Mouse (Mus musculus): ENCODE measurements around the gene Clec11a.

The Clec11a gene

DNA sequence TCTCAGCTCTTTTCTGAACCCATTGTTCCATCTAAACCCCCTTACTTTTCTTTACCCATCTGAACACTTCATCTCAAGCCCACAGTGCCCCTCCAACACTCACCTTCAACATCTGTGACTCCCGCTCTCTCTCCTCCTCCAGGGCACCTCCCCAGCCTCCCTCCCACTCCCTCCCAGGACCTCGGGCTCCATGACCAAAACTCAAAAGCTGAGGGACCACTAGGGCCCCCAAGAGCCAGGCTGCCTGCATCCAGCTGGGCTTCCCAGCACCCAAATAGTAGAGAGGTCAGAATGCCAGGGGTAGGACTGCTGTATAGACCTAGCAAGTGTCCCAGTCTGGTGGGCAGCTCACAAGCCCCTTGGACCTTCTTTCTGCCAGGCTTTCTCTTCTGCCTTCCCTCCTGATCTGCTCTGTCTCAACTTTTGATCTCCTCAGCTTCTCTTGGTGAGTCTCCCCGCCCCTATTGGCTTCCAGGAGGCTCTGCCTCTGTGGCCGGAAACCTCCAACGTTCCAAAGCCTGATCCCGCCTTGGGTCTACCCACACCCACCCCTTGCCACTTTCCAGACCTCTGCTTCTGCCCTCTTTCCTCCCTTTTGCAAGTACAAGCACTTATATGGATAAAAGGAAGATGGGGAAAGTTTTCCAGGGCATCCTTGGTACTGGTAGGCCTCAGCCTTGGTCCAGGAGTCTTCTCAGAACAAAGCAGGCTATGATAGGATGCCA is at the start of gene Clec11a:
Clec11a (minus strand) TSS at position 387 of the 725 bp plus-strand sequence.
- DNase-seq (ENCODE audit: low spot score), result no peak

DNA sequence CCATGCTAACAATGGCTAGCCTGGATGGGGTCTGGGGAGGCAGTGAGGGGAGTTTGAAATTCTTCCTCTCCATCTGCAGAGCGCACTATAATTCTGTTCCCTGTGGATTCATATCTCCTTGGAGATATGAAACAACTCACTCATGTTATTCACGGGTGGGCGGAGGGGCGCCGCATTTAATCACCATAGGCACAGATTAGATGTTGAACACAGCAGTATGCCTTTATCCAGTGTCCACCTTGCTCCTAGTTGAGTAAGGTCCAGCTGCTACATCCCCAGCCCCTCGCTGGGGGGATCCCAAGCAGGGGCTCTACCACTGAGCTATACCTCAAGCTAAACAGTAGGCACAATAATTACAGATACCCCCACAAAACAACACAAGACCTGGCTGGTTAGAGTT is 48.7 kb upstream of the Clec11a start:
- DNase-seq (ENCODE audit: low spot score), result no peak

DNA sequence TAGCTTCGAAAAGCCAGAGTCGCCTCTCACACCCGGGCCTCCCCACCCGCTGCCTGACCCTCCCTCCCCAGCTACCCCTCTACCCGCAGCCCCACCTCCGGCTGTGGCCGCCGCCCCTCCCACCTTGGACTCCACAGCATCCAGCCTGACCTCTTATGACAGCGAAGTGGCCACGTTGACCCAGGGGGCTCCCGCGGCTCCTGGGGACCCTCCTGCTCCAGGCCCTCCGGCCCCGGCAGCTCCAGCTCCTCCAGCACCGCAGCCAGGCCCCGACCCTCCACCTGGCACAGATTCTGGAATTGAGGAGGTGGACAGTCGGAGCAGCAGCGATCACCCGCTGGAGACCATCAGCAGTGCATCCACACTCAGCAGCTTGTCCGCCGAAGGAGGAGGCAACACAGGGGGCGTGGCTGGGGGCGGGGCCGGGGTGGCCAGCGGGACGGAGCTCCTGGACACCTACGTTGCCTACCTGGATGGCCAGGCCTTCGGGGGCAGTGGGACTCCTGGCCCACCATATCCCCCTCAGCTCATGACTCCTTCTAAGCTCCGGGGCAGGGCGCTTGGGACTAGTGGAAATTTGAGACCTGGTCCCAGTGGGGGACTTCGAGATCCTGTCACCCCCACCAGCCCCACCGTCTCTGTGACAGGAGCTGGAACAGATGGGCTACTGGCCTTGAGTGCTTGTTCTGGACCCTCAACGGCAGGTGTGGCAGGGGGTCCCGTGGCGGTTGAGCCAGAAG is 47.1 kb upstream of the Clec11a start:
- DNase-seq (ENCODE audit: low spot score), result no peak

DNA sequence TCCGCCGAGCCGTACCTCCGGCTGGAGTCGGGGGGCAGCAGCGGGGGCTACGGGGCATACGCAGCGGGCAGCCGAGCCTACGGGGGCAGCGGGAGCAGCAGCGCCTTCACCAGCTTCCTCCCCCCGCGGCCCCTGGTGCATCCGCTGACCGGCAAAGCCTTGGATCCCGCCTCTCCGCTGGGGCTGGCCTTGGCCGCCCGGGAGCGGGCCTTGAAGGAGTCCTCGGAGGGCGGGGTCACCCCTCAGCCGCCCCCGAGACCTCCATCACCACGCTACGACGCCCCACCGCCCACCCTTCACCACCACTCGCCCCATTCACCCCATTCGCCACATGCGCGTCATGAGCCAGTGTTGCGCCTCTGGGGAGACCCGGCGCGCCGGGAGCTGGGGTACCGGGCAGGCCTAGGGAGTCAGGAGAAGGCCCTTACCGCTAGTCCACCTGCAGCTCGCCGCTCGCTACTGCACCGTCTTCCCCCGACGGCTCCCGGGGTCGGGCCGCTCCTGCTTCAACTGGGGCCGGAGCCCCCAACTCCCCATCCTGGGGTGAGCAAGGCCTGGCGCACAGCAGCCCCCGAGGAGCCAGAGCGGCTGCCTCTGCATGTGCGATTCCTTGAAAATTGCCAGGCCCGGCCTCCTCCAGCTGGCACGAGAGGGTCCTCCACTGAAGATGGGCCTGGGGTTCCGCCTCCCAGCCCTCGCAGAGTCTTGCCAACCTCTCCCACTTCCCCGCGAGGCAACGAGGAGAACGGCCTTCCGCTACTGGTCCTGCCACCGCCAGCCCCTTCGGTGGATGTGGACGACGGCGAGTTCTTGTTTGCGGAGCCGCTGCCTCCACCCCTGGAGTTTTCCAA is 46.3 kb upstream of the Clec11a start:
- no peak for DNase-seq (ENCODE audit: low spot score)

DNA sequence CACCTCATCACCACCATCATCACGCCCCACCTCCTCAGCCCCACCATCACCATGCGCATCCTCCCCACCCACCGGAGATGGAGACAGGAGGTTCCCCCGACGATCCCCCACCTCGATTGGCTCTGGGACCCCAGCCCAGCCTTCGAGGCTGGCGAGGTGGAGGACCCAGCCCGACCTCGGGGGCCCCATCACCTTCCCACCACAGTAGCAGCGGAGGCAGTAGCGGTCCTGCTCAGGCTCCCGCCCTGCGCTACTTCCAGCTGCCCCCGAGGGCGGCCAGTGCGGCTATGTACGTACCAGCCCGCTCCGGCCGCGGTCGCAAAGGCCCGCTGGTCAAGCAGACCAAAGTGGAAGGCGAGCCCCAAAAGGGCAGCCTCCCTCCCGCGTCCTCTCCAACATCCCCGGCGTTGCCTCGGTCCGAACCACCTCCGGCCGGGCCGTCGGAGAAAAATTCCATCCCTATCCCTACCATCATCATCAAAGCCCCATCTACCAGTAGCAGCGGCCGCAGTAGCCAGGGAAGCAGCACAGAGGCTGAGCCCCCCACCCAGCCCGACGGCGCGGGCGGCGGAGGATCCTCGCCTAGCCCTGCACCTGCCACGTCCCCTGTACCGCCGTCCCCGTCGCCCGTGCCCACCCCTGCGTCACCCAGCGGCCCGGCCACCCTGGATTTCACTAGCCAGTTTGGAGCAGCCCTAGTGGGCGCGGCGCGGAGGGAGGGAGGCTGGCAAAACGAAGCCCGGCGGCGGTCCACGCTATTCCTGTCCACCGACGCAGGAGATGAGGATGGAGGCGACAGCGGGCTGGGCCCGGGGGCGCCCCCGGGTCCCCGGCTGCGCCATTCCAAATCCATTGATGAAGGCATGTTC is 45.4 kb upstream of the Clec11a start:
- no peak for DNase-seq (ENCODE audit: low spot score)

DNA sequence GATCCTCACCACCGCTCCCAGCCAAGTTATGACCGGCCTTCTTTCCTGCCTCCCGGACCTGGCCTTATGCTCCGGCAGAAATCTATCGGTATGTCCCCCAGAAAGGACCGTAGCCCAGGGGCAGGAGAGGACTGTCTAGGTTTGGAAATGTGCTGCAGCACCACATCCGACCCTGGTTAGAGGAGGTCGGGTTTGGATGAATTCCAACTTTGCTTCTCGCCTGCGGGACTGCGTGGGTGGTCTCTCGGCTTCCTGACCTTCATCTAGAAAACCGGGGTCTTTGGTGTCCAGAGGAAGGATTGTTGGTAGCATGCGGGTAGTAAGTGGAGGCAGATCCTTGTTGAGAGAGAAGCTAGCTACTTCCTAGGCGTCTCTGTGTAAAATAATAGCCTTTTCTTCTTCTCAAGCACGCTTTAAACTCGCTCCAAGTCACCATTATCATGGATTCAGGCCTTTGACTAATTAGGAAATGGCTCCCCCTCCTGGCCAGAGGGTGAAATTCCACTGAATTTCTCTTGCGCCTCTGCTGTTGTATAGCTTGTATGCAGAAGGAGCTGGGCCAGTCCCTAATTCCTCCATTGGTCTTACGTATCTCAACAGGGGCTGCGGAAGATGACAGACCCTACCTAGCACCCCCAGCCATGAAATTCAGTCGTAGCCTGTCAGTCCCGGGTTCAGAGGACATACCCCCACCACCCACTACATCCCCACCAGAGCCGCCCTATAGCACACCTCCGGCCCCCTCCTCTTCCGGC is 44.4 kb upstream of the Clec11a start:
- DNase-seq (ENCODE audit: low spot score), result peak; percentile 61

DNA sequence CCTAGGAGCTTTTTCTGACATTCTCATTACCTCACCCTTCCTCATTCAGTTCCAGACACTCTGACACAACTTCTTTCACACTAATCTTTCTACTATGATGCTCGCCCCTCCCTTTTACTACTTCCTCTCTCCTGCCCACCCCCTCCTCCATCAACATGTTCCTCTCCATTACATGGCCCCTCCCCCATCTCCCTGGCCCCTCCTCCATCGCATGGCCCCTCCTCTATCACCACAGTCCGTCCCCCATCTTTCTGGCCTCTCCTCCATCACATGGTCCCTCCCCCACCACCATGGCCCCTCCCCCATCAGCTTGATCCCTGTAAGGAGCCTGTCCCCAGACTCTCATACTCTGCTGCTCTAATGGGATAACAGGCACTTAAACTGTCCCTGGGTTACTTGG is 42.3 kb upstream of the Clec11a start:
- no peak for DNase-seq (ENCODE audit: low spot score)

DNA sequence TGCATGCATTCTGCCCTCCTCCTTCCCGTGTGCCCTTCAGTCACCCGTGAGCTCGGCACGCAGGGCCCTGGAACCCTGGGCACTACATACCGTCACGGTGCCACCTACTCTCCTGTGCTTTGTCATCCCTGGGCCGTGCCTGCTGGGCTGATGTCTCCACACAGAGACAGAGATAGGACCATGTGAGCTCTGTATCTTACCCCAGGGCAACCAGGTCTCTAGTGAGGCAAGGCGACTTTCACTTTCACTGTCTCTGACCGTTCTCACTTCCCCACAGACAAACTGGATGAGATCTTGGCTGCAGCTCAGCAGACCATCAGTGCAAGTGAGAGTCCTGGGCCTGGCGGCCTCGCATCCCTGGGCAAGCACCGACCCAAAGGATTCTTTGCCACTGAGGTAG is 37.9 kb upstream of the Clec11a start:
- no peak for DNase-seq (ENCODE audit: low spot score)

DNA sequence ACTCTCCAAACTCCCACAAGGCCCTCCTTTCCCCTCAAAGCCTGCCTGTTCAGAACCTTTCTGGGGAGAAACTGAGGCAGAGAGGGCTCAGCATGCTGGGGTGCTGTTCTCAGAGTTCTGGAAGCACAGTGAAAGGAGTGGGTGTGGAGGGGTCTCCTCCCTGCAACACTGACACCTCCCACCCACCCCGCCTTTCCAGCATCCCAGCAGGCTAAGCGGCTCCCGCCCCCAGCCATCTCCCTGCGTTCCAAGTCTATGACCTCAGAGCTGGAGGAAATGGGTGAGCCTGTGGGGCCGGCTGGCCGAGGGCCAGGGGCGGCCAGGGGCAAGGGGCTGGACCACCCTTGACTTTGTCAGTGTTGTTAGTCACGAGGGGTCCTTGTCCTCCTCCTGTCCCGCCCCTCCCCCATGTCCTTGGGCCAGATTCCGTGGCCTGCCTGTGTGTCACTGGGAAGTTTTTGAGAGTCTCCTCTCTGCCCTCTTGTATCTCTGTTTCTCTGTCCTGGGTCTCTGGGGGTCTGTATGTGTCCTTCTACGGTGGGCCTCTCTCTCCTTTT is 36.8 kb upstream of the Clec11a start:
- no peak for DNase-seq (ENCODE audit: low spot score)

DNA sequence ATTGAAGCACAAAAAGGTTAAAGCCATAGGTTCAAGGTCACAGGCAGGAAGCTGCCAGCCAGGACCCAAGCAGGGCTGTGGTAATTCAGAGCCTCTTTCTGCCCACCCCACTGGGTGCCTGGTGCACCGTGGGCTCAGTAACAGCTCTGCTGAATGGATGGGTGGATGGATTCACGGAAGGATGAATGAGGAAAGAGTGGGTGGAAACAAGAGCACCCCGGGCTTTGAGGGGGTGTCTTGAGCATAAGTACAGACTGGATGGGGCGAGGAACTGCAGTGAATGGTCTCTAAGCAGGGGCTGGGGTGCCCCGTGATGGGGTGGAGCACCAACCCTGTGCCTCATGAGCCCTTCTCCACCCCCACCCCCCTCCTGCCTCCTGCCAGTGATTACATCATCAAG is 35.0 kb upstream of the Clec11a start:
- DNase-seq (ENCODE audit: low spot score), result no peak

DNA sequence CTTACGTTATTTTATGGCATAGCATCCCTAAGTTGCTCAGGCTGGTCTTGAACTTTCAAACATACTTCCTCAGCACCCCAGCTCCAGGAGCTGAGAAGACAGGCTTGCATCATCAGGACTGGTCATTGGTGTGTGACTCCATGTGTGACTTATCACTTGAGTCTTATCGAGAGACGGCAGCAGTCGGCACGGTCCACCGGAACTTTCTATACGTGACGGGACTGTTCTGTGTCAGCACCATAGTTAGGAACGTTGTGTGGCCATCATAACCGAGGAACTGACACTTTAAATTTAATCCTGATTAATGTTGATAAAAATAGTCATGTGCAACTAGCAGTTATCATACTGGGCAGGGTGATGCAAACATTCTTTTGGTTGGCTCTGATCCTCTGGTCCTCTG is 34.4 kb upstream of the Clec11a start:
- DNase-seq (ENCODE audit: low spot score), result no peak

DNA sequence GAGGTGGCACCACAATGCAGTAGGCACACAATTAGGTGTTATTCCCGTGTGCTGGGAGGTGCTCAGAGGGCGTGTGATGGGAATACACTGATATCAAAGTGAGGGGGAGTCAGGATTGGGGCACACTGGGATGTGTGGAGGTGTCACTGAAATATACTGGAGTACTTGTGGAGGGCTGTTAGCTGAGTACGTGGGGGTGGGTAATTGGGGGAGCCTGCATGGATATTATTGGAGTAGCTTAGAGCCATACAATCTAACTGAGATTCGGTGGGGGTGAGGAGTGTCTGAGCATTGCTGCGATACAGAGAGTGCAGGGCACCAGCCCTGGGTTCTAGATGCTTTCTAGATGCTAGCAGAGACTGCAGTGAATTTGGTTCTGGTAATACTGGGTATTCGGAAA is 33.5 kb upstream of the Clec11a start:
- no peak for DNase-seq (ENCODE audit: low spot score)

DNA sequence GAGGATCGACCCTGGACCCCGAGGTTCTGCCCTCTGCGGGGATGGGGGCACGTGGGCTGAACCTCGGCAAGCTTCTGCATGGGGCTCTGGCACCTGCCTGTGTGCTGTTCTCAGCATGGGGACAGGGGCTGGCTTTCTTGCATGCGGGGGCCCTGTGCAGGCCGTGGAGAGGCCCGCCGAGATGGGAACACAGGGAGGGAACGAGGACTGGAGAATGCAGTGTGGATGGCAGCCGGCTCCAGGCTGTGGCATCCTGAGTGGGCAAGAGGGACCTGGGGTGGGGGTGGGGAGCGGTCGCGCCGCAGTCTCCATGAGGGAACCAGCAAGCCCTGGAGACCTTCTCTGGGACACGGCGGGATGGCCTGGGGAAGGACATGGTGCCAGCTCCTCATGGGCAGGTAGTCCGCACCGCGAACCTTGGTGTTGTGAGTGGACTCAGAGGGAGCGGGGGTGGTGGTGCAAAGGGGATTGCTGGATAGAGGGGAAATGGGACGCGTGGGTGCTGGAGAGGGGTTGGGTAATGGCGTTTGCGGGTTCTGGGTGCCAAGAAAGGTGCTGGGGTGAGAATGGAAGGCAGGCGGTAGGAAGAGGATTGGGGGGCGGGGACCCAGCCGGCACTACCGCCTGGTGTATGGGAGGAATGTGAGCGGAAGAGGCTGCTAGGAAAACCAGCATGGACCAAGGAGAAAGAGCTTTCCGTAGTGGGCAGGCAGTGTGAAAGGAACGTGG is 30.6 kb upstream of the Clec11a start:
- no peak for DNase-seq (ENCODE audit: low spot score)

DNA sequence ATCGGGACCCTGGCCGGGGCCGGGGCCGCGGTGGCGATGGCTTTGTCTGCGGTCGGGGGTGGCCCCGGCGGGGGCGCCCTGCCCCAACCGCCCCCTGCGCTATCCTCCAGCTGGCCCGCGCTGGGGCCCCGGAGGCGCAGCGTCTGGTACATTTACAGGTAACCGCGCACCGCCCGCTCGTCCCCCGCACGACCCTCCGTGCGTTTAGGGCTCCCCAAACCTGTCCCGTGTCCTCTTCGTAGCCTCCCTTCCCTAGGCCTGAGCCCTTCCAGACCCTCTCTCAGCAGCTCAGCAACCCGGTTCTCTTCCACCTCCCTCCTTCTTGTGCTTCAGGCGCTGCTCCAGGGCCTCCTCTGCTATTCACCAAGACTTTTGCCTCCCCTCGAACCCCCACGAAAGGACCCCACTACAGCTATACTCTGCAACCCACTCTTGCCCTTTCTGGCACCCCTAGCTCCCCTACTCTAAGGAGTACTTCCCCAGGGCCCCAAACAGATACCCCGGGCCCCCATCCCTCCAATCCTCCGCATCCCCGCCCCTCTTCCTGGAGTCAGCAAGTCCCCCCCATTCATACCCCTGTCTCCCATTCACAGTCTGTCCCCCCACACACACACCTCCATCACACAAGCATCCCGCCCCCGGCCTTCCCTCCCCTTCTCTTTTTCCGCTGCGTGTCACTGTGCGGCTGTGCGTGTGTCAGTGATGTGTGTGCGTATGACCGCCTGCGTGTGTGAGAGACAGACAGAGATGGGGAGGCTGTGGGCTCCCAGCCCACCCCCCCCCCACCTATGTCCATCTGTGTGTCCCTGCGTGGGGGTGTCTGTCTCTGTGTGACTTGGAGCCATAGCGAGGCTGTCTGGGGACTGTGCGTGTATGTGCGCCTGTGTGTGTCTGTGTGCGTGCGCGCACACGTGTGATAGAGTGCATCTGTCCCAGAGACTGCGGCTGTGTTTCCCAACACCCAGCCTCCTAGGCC is 29.6 kb upstream of the Clec11a start:
- no peak for DNase-seq (ENCODE audit: low spot score)

DNA sequence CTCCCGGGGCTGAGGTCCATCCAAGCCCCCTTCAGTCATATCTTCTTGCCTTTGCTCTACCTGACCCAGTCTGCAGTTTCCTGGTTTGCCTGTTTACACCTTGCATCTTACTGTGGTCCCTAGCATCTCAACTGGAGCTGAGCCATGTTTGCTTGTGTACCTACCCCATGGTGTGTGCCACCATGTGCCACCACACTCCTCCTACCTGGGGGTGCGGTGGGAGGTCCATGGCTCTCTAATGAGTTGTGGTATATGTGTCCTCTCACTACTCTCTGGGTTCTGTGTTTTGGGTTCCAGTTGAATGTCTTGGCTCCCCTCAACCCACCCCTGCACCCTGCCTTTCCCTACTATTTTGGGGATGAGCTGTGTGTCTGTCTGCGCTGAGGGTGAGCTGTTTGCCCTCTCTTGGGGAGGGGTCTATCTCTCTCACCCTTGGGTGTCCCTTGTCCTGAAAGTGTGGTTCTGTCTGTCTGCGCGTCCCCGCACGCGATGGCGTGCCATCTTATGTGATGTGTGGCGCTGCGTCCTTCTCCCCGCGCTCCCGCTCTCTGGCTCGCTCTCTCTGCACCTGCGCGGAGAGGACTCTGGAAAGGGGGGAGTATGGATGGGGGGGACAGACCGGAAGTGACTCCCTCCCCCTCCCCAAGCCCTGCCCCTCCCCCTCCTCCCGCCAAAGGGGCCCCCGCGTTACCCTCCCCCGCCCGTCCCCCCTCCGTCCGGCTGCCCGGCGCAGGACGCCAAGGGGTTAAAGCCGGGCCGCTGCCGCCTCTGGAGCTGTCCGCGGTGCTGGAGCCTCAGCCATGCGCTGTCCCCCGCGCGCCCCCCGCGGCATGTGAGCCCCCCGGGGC is 28.6 kb upstream of the Clec11a start:
- no peak for DNase-seq (ENCODE audit: low spot score)

DNA sequence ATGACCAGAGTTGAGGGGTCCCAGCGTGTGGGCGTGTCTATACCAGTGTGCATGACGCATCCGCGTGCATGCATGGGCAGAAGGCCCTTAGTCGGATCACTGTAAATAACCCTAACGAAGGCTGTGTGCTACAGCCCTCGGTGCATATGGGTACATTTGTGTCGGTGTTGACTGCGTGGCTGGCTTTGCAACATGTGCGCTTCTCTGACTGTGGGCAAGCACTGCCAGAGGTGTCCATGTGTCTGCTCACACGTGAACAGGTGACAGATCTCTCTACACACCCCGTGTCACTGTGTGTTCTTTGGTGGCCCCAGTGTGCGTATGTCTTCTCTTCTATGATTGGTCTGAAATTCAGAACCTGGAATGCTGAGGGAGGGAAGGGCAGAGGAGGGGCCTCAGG is 27.4 kb upstream of the Clec11a start:
- DNase-seq (ENCODE audit: low spot score), result no peak

DNA sequence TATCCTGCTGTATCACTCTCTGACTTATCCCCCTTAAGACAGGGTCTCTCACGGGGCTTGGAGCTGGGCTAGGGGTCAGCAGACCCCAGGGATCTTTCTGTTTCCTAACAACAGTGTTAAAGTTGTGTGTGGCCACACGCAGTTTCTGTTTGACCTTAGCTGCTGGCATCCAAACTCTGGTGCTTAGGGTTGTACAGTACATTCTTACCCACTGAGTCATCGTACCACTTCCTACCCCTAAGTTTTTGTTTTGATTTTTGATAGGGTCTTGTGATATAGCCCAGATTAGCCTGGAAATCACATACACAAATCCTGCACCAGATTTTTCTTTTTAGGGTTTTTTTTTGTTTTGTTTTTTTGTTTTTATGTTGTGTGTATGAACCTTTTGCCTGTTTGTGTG is 25.6 kb upstream of the Clec11a start:
- DNase-seq (ENCODE audit: low spot score), result no peak

DNA sequence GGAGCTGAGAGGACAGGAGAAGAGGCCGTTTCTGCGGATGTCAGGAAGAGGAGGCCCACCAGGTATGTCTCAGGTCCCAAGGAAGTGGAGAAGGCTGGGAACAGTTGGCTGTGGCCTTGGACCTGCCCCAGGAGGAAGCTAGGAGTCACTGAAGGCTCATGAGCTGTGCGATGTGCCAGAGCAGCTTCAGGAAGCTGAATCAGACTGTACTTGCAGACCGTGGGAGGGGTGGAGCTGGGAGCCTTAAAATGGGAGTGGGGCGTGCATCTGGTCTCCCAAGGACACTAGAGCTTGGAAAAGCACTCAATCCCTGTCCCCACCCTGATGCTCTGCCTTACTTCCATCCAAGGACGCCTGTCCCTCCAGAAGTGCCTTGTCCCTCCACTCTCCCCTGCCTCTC is 19.9 kb upstream of the Clec11a start:
- no peak for DNase-seq (ENCODE audit: low spot score)
